Mouse (Mus musculus): ENCODE data around the gene Rara. TPM values are rescaled to one million over a fixed set of nuclear protein-coding genes. Genes with fewer than 3 reads are reported as not detected.

The Rara gene
- total and polyA plus RNA-seq, 3 experiments: 10.1 to 12.8 (median 10.9) TPM

GRCm38 (mm10) chr11:98929503-98929902 lies 1.9 kb downstream of the Rara start:
- no peaks in the 10 kb centered on the region for H3K27me3 ChIP-seq (ENCODE audit: control insufficient read depth, insufficient read depth, low read length)

GRCm38 (mm10) chr11:98930127-98930601 lies 2.5 kb downstream of the Rara start:
- H3K9ac ChIP-seq (ENCODE audit: low read depth, low read length): 0 out of 2 replicates have a peak overlapping the region, but pooled peaks have one; percentile 24
- no peak overlapping the region for H3K4me3 ChIP-seq
- H3K4me1 ChIP-seq (ENCODE audit: control insufficient read depth, insufficient read depth, low read length): peaks cover 26% of the 10 kb centered on the region
- no peaks in the 10 kb centered on the region for H3K27me3 ChIP-seq (ENCODE audit: control insufficient read depth, insufficient read depth, low read length)
- peak overlapping the region; percentile 82 for H3K27ac ChIP-seq
- DNase-seq: peak; percentile 58 to 59
- WGBS: 9% methylated on average over 7 of the region's 7 CpGs
- TF ChIP-seq CTCF (IDR thresholded peaks at IDR 0.05): no peak
- TF ChIP-seq EP300 (IDR thresholded peaks at IDR 0.05; ENCODE audit: insufficient read depth, low read depth, low read length): no peak
- TF ChIP-seq POLR2A (IDR thresholded peaks at IDR 0.05; ENCODE audit: insufficient read depth, low read depth, low read length): no peak
- H3K36me3 ChIP-seq (ENCODE audit: control insufficient read depth, insufficient read depth, low read length): no peaks in the 10 kb centered on the region
- no peaks in the 10 kb centered on the region for H3K79me2 ChIP-seq (replicated peaks; ENCODE audit: control insufficient read depth, insufficient read depth, low read length)
- intact Hi-C loops (cut with DNase I): loop anchor here (2.0 kb wide), 1 partner anchor 21 kb away; no protein-coding TSS in a partner anchor

More at GRCm38 (mm10) chr11:98929503-98929902, 1.9 kb downstream of the Rara start:
- WGBS: 12% methylated on average over 9 of the region's 9 CpGs
- H3K79me2 ChIP-seq (replicated peaks; ENCODE audit: control insufficient read depth, insufficient read depth, low read length): no peaks in the 10 kb centered on the region
- H3K4me1 ChIP-seq (ENCODE audit: control insufficient read depth, insufficient read depth, low read length): peaks cover 28% of the 10 kb centered on the region
- H3K4me3 ChIP-seq: no peak overlapping the region
- TF ChIP-seq CTCF (IDR thresholded peaks at IDR 0.05): no peak
- no peak for TF ChIP-seq POLR2A (IDR thresholded peaks at IDR 0.05; ENCODE audit: insufficient read depth, low read depth, low read length)
- no peak for TF ChIP-seq EP300 (IDR thresholded peaks at IDR 0.05; ENCODE audit: insufficient read depth, low read depth, low read length)
- H3K9ac ChIP-seq (ENCODE audit: low read depth, low read length): 0 out of 2 replicates have a peak overlapping the region, but pooled peaks have one; percentile 7
- H3K27ac ChIP-seq: no peak overlapping the region; the same call in 1 of the 2 replicates
- H3K36me3 ChIP-seq (ENCODE audit: control insufficient read depth, insufficient read depth, low read length): no peaks in the 10 kb centered on the region
- intact Hi-C loops (cut with DNase I): loop anchor here (5.0 kb wide), 1 partner anchor 218 kb away; no protein-coding TSS in a partner anchor
- peak; percentile 48 to 56 for DNase-seq

- intact Hi-C loops (cut with DNase I): loop anchor here (2.0 kb wide), 1 partner anchor 20 kb away; no protein-coding TSS in a partner anchor
- H3K36me3 ChIP-seq (ENCODE audit: control insufficient read depth, insufficient read depth, low read length): no peaks in the 10 kb centered on the region
- H3K79me2 ChIP-seq (replicated peaks; ENCODE audit: control insufficient read depth, insufficient read depth, low read length): no peaks in the 10 kb centered on the region
- no peaks in the 10 kb centered on the region for H3K27me3 ChIP-seq (ENCODE audit: control insufficient read depth, insufficient read depth, low read length)
- peak overlapping the region; percentile 82 for H3K27ac ChIP-seq
- peak; percentile 68 to 71 for DNase-seq
- H3K4me3 ChIP-seq: no peak overlapping the region
- 6% methylated on average over 10 of the region's 10 CpGs for WGBS
- TF ChIP-seq EP300 (IDR thresholded peaks at IDR 0.05; ENCODE audit: insufficient read depth, low read depth, low read length) (0 out of 2 replicates have a peak, but pooled peaks have one; percentile 20), CTCF (IDR thresholded peaks at IDR 0.05) (no peak), POLR2A (IDR thresholded peaks at IDR 0.05; ENCODE audit: insufficient read depth, low read depth, low read length) (no peak)
- peaks cover 31% of the 10 kb centered on the region for H3K4me1 ChIP-seq (ENCODE audit: control insufficient read depth, insufficient read depth, low read length)
- H3K9ac ChIP-seq (ENCODE audit: low read depth, low read length): no peak overlapping the region
Observed at GRCm38 (mm10) chr11:98930773-98931512, 3.3 kb downstream of the Rara start.

GRCm38 (mm10) chr11:98931513-98932292 lies 4.1 kb downstream of the Rara start:
- WGBS: 31% methylated on average over 7 of the region's 7 CpGs
- no peak for TF ChIP-seq EP300 (IDR thresholded peaks at IDR 0.05; ENCODE audit: insufficient read depth, low read depth, low read length)
- TF ChIP-seq CTCF (IDR thresholded peaks at IDR 0.05): peak; percentile 33; the same call in 1 of the 2 replicates
- peak; percentile 55 for DNase-seq
- intact Hi-C loops (cut with DNase I): loop anchor here (2.0 kb wide), 1 partner anchor 19 kb away; no protein-coding TSS in a partner anchor
- peaks cover 31% of the 10 kb centered on the region for H3K4me1 ChIP-seq (ENCODE audit: control insufficient read depth, insufficient read depth, low read length)
- no peak overlapping the region for H3K4me3 ChIP-seq
- H3K36me3 ChIP-seq (ENCODE audit: control insufficient read depth, insufficient read depth, low read length): no peaks in the 10 kb centered on the region
- no peaks in the 10 kb centered on the region for H3K27me3 ChIP-seq (ENCODE audit: control insufficient read depth, insufficient read depth, low read length)
- H3K9ac ChIP-seq (ENCODE audit: low read depth, low read length): no peak overlapping the region
- H3K27ac ChIP-seq: peak overlapping the region; percentile 82
- no peaks in the 10 kb centered on the region for H3K79me2 ChIP-seq (replicated peaks; ENCODE audit: control insufficient read depth, insufficient read depth, low read length)

GRCm38 (mm10) chr11:98932293-98933091 lies 4.9 kb downstream of the Rara start:
- no peaks in the 10 kb centered on the region for H3K27me3 ChIP-seq (ENCODE audit: control insufficient read depth, insufficient read depth, low read length)
- intact Hi-C loops (cut with DNase I): loop anchor here (1.0 kb wide), 1 partner anchor 40 kb away; no protein-coding TSS in a partner anchor
- TF ChIP-seq CTCF (IDR thresholded peaks at IDR 0.05) (no peak), EP300 (IDR thresholded peaks at IDR 0.05; ENCODE audit: insufficient read depth, low read depth, low read length) (no peak), POLR2A (IDR thresholded peaks at IDR 0.05; ENCODE audit: insufficient read depth, low read depth, low read length) (no peak)
- H3K36me3 ChIP-seq (ENCODE audit: control insufficient read depth, insufficient read depth, low read length): no peaks in the 10 kb centered on the region
- H3K4me1 ChIP-seq (ENCODE audit: control insufficient read depth, insufficient read depth, low read length): peaks cover 31% of the 10 kb centered on the region
- H3K9ac ChIP-seq (ENCODE audit: low read depth, low read length): no peak overlapping the region
- 29% methylated on average over 19 of the region's 19 CpGs for WGBS
- H3K79me2 ChIP-seq (replicated peaks; ENCODE audit: control insufficient read depth, insufficient read depth, low read length): no peaks in the 10 kb centered on the region
- peak in 1 of 2 experiments; percentile 45 for DNase-seq
- H3K27ac ChIP-seq: no peak overlapping the region
- no peak overlapping the region for H3K4me3 ChIP-seq

Measured in heart, adult 2 months (tissue).